Mouse (Mus musculus): ENCODE measurements at regions not wholly inside any gene's neighbourhood (a gene's known extent, or its start where the extent isn't known, plus 50 kb on each side); places are given as distances from the start of the nearest gene placed in this dataset.

GRCm38 (mm10) chr8:26913562-26914529, 63.3 kb upstream of the Zfp703 start:
- DNase-seq (ENCODE audit: low read depth in 1 of 2, low spot score in 2 of 2), result no peak

DNA sequence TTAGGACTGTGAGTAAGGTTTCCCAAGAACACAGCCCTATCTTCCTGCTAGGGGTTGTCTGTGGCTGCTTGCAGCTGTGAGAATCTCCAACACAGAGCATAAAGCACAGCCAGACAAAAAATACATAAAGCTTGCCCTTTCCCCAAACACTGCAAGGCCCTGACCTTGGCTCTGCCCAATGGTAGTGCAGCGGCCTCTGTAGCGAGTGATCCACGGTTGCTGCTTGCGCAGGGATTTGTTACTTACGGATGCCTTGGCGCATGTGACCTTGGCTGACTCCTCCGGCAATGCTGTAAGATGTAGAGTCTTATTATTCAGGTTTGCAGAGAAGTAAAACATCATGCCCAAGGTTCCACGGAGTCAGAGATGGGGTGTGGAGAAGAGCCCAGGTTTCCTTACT, 61.4 kb upstream of the Zfp703 start:
- no peak for DNase-seq (ENCODE audit: low read depth in 1 of 2, low spot score in 2 of 2)

DNA sequence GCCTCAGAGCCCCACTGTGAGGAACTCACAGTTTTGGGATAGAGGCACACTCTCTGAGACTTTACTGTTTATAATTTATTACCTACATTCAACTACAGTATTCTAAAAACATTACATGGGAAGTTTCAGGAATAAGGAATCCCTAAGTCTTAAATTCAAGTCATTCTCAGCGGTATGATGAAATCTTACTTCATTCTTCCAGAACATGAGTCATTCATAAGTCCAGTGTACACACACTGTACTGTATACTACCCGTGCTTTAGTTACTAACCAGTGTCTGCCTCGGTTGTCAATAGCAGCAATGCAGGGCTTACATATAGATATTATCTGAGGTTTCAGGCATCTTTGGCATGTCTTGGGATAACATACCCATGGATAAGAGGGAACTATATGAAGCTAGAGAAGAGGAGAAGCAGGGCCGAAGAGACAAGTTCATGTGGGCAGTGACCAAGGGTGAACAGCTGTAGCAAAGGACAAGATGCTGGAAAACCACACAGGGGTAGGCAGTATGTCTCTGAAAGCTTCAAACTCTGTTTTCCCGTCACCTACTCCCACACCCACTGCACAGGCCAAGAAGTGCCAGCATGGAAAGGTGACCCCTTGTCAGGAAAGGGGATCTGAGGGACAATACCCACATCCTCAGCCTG, 55.5 kb upstream of the Zfp703 start:
- no peak for DNase-seq (ENCODE audit: low read depth in 1 of 2, low spot score in 2 of 2)

GRCm38 (mm10) chr8:26922178-26922540, 55.0 kb upstream of the Zfp703 start:
- DNase-seq (ENCODE audit: low read depth in 1 of 2, low spot score in 2 of 2), result no peak

GRCm38 (mm10) chr8:26923166-26923565, 54.0 kb upstream of the Zfp703 start:
- no peak for DNase-seq (ENCODE audit: low read depth in 1 of 2, low spot score in 2 of 2)

Measured in monocyte, adult 2 months (primary cell).